Mouse (Mus musculus) kidney, adult 10 weeks (tissue): ENCODE measurements around the gene Cacng7. TPM values are rescaled to one million over a fixed set of nuclear protein-coding genes. Genes with fewer than 3 reads are reported as not detected.

Source experiments
- polyA plus RNA-seq: library from polyadenylated mRNA; stranded (reverse); fragments of 350-450 nt; fragmentation: Illumina TruSeq; extraction: RNeasy Lipid Tissue Mini Kit (QIAGEN cat#74804); gene quantifications from one replicate; pipeline ENCODE4 v1.2.3, GENCODE M21; 2014; ENCODE audit warnings: low read depth, low replicate concordance

Gene Cacng7
- polyA plus RNA-seq: 0.24 TPM

DNA sequence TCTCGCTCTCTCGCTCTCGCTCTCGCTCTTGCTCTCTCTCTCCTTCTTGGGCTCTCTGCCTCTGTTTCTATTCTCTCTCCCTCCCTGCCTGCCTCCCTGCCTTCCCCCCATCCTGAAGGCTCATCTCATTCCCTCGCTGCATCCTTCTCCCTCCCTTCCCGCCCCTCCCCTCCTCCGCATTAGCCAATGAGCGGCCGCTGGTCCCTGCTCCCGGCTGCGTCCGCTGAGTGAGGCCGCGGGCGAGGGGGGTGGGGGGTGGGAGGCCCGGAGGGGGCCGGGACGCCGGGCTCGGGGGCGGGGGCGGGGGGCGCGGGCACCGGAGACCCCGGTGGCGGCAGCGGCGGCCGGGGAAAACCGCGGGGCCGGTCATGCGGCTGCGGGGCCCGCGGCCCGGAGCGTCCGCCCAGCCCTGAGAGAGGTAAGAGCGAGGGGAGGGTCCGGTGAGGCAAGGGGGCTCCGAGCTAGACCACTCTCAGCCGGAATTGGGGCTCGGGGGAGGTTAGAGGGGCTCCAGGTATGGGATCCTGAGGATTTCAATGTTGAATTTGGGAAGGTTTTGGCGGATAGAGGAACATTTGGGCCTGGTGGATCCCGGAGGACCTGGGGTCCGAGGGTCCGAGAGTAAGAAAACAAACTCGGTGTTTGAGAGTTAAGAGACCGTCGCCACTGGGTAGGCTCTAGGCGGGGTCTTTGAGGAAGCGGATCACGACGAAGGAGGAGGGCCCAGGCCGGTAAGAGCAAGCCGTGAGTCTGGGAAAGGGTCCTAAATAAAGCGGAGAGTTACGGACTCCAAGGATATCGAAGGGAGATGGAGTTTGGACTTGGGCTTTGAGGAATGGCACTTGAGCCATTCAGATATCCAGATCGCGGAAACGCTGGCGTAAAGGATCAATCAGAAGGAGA lies at the start of gene Cacng7:
Gene Cacng7, plus strand, starts transcription at position 337 of the 903 bp plus-strand sequence.

GRCm38 (mm10) chr7:3288976-3289970 lies 43.5 kb upstream of the Cacng7 start, which contains the start of the genes Myadm and Prkcg:
TSS of gene Myadm (plus strand) at chr7:3289080.
TSS of gene Prkcg (plus strand) at chr7:3289179.

GRCm38 (mm10) chr7:3390413-3391080 lies 57.8 kb downstream of the Cacng7 start, which contains the start of gene Cacng8:
TSS of gene Cacng8 (plus strand) at chr7:3390683.

Other genes starting within 250 kb of the Cacng7 start
- not detected for gene AU018091, start 163.8 kb upstream of the Cacng7 start, polyA plus RNA-seq
- not detected for gene Nlrp12, start 83.2 kb upstream of the Cacng7 start, polyA plus RNA-seq
- 43.0 TPM for gene Myadm, start 43.9 kb upstream of the Cacng7 start, polyA plus RNA-seq
- gene Prkcg, start 43.8 kb upstream of the Cacng7 start, polyA plus RNA-seq: not detected
- not detected for gene Cacng8, start 57.7 kb downstream of the Cacng7 start, polyA plus RNA-seq
- gene Cacng6, start 91.2 kb downstream of the Cacng7 start, polyA plus RNA-seq: not detected
- 1.9 TPM for gene Tarm1, start 169.7 kb downstream of the Cacng7 start, polyA plus RNA-seq